Mouse (Mus musculus) heart, postnatal 0 days (tissue): ENCODE measurements at regions not wholly inside any gene's neighbourhood (a gene's known extent, or its start where the extent isn't known, plus 50 kb on each side); places are given as distances from the start of the nearest gene placed in this dataset.

Experiments
- ATAC-seq: fragments of 200-750 bp; cut with Nextera tagmentation; 2 replicates; pipeline ENCODE4 v1.8.0; 2017; ENCODE audit warnings: low read depth, moderate number of reproducible peaks, moderate library complexity; ENCODE audit not compliant: insufficient read depth
- DNase-seq: peaks from one replicate; pipeline ENCODE4 v3.0.0-alpha.2; 2016; ENCODE audit warnings: low spot score
- H3K27ac ChIP-seq: fragments of 300-500 bp; sonication (generic); 2 replicates; pipeline ENCODE4 v1.5.1; 2014; ENCODE audit warnings: low read depth, mild to moderate bottlenecking
- H3K27me3 ChIP-seq: fragments of 300-500 bp; sonication (generic); 2 replicates; pipeline ENCODE4 v1.6.1; 2014; ENCODE audit warnings: low read length, mixed read lengths; ENCODE audit not compliant: control insufficient read depth, insufficient read depth
- H3K36me3 ChIP-seq: fragments of 300-500 bp; sonication (generic); replicated peaks from 2 replicates; pipeline ENCODE4 v1.6.1; 2014; ENCODE audit warnings: low read length, mixed read lengths; ENCODE audit not compliant: control insufficient read depth, insufficient read depth
- H3K4me1 ChIP-seq: fragments of 300-500 bp; sonication (generic); 2 replicates; pipeline ENCODE4 v1.6.1; 2014; ENCODE audit warnings: antibody characterized with exemption; ENCODE audit not compliant: control insufficient read depth, insufficient read depth
- H3K4me2 ChIP-seq: fragments of 300-500 bp; sonication (generic); 2 replicates; pipeline ENCODE4 v1.6.1; 2014; ENCODE audit warnings: low read depth, mild to moderate bottlenecking, low read length, moderate library complexity
- H3K4me3 ChIP-seq: fragments of 300-500 bp; sonication (generic); 2 replicates; pipeline ENCODE4 v1.5.1; 2014; ENCODE audit warnings: low read depth, low read length
- H3K9ac ChIP-seq: fragments of 300-500 bp; sonication (generic); replicated peaks from 2 replicates; pipeline ENCODE4 v1.6.1; 2014; ENCODE audit warnings: low read depth, low read length, mixed read lengths
- H3K9me3 ChIP-seq: fragments of 300-500 bp; sonication (generic); replicated peaks from 2 replicates; pipeline ENCODE4 v1.6.1; 2016; ENCODE audit warnings: low read length; ENCODE audit not compliant: control insufficient read depth
- CTCF ChIP-seq: IDR thresholded peaks from 2 replicates; pipeline ENCODE4 v1.5.1; 2016; ENCODE audit warnings: antibody characterized with exemption, control low read depth, low read depth
- EP300 ChIP-seq: IDR thresholded peaks from 2 replicates; pipeline ENCODE4 v1.6.1; 2016; ENCODE audit warnings: antibody characterized with exemption, low read depth
- WGBS: fragments of 180-500 bp; shearing (Covaris S2); extraction: QIAGEN DNeasy Blood & Tissue Kit; methylation state at CpG from one replicate; pipeline ENCODE4 v1.1.7; 2014; 5-methylcytosine and 5-hydroxymethylcytosine counted together

DNA sequence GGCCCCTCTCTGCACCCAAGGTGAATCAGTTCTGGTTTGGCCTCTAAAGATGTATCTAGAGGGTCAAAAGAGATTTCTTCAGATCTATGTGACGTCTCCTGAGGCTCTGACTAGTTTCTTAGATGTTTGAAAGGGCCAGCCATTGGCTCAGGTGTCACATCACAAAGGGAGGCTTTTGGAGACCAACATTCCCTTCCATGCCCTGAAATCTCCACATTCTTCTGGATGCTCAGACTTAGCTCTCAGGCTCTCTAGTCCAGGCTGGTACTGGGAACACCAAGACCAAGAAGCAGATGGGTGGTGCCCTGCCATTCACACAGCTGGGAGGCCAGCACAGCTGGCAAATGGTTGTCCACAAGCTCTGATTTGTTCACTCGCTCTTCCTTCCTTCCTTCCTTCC lies 142.4 kb upstream of the Tbca start:
- Histone ChIP-seq H3K36me3 (no peaks in the 10 kb centered on the region), H3K27me3 (no peaks in the 10 kb centered on the region), H3K27ac (no peak overlapping the region), H3K9ac (no peak overlapping the region), H3K4me1 (0 out of 2 replicates have a peak, but pooled peaks cover 9% of the 10 kb centered on the region), H3K9me3 (no peaks in the 10 kb centered on the region), H3K4me2 (no peak overlapping the region), H3K4me3 (no peak overlapping the region)
- ATAC-seq: no peak
- no peak for DNase-seq
- WGBS: 92% methylated on average over 2 of the region's 2 CpGs
- no peak for TF ChIP-seq CTCF
- no peak for TF ChIP-seq EP300

DNA sequence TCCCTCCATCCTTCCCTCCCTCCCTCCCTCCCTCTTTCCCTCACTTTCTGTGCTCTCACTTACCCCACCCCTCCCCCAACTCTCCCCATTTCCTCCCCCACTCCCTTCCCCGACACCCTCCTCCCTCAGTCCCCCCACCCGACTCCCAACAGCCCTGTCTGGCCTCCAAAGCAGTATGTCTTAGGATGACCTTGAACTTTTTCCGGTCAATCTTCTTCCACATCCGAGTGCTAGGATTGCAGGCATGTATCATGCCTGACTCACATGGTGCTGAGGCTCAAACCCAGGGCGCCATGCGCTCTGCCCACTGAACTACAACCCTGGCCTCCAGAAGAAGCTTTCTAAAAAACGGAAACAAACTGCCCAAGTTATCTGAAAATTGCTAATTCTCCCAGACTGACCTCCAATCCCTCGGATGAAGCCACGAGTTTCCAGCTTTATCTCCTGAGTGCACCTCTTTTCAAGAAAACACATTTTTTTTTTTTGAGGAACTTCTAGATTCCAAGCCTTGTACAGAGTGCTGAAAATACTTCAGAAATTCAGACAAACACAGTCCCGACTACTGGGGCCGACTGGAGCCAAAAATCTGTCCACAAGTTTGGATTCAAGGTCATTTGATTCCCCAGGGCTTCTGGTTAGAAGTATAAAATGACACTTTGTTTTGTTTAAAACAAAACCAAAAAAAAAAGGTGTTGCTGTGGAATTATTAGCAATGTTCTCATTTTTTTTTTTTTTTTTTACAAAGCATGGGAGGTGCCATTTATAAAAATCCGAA lies 141.7 kb upstream of the Tbca start:
- 0 out of 2 replicates have a peak, but pooled peaks cover 9% of the 10 kb centered on the region for H3K4me1 ChIP-seq
- DNase-seq: peak; percentile 8
- no peaks in the 10 kb centered on the region for H3K27me3 ChIP-seq
- H3K4me2 ChIP-seq: no peak overlapping the region
- H3K27ac ChIP-seq: no peak overlapping the region
- H3K9ac ChIP-seq: no peak overlapping the region
- 43% methylated on average over 12 of the region's 12 CpGs for WGBS
- no peak overlapping the region for H3K4me3 ChIP-seq
- no peaks in the 10 kb centered on the region for H3K9me3 ChIP-seq
- no peak for ATAC-seq
- H3K36me3 ChIP-seq: no peaks in the 10 kb centered on the region
- no peak for TF ChIP-seq EP300
- TF ChIP-seq CTCF: no peak

DNA sequence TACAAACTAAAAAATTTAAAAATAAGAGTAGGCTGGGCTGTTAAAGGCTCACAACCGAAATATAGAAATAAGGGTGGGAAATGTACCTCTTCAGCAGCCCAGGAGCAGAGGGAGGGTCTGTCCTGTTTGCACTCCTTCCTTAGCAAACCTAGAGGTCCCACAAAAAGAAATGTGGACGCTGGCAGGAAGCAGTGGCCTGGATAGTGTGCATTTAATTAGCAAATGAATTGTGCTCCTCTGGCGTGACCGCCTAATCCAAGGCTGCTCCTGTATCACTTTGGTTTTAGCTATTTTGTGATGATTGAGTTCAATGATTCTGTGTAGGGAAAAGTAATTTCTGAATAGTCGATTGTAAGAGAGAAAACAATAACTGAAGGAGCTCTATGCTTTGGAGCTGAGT lies 141.1 kb upstream of the Tbca start:
- H3K9ac ChIP-seq: no peak overlapping the region
- no peak for TF ChIP-seq EP300
- no peak for TF ChIP-seq CTCF
- no peaks in the 10 kb centered on the region for H3K9me3 ChIP-seq
- no peaks in the 10 kb centered on the region for H3K27me3 ChIP-seq
- no peak for ATAC-seq
- no peak overlapping the region for H3K4me3 ChIP-seq
- H3K27ac ChIP-seq: no peak overlapping the region
- 69% methylated on average over 5 of the region's 5 CpGs for WGBS
- H3K4me1 ChIP-seq: 0 out of 2 replicates have a peak, but pooled peaks cover 9% of the 10 kb centered on the region
- no peaks in the 10 kb centered on the region for H3K36me3 ChIP-seq
- H3K4me2 ChIP-seq: no peak overlapping the region
- no peak for DNase-seq

DNA sequence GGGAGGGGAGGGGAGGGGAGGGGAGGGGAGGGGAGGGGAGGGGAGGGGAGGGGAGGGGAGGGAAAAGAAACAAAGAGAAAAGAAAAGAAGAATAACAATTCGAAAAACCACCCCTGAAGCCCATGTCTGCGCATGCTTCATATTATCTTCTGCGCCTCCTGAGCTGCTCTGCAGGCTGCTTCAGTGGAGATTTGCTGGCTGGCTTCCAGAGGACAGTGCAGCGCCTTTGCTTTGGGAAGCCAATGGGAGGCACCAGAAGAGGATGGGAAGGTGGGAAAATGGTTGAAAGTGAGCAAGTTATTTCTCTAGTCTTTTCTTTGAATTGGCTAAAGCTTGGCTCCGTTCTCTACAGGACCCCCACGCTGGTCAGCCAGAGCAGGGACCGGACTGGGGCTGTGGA lies 137.8 kb upstream of the Tbca start:
- H3K9me3 ChIP-seq: no peaks in the 10 kb centered on the region
- DNase-seq (peak; percentile 22), ATAC-seq (no peak)
- no peak overlapping the region for H3K4me2 ChIP-seq
- no peak overlapping the region for H3K9ac ChIP-seq
- no peak overlapping the region for H3K27ac ChIP-seq
- 47% methylated on average over 7 of the region's 7 CpGs for WGBS
- no peaks in the 10 kb centered on the region for H3K36me3 ChIP-seq
- TF ChIP-seq CTCF: no peak
- H3K27me3 ChIP-seq: no peaks in the 10 kb centered on the region
- no peak overlapping the region for H3K4me3 ChIP-seq
- H3K4me1 ChIP-seq: 0 out of 2 replicates have a peak, but pooled peaks cover 7% of the 10 kb centered on the region

DNA sequence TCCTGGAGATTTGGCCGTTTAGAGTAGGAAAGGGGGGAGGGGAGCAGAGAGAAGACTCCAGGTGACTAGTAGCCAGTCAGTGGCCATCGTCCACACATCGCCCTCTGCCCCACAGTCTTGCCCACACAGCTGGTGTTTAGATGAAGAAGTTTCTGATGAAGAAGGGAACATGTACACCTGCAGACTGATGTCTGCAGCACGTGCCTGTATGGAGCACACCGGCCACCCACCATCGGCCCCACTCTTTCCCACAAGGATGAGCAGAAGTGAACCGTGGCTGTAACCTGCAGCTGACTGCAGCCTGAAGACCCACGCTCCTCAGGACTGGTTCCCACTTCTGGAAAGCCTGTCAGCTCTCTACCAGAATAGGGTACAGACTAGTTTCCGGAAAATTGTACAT lies 121.1 kb upstream of the Tbca start:
- Histone ChIP-seq H3K9ac (no peak overlapping the region), H3K36me3 (no peaks in the 10 kb centered on the region), H3K4me3 (no peak overlapping the region), H3K4me1 (no peaks in the 10 kb centered on the region), H3K27me3 (0 out of 2 replicates have a peak, but pooled peaks cover 4% of the 10 kb centered on the region), H3K27ac (no peak overlapping the region), H3K9me3 (no peaks in the 10 kb centered on the region), H3K4me2 (no peak overlapping the region)
- DNase-seq (no peak), ATAC-seq (no peak)
- TF ChIP-seq CTCF (no peak), EP300 (no peak)
- 81% methylated on average over 9 of the region's 9 CpGs for WGBS

DNA sequence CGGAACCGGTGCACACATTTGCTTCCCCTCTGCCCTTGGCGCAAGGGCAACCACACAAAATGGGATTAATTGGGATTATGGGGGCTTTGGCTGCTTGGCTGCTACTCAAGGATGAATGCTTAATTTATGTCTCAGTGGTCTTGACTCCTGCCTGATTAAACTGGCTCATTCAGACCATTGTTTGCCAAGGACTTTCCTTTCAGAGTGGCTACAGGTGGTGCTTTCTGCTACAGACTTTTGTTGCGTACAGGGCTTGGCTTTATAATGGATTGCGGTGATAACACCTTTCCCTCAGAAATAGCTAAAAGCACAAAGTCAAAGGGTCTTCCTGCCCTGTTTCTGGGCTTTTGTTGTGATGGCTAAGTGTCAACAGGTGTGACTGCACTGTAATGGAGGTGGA lies 120.4 kb upstream of the Tbca start:
- H3K4me2 ChIP-seq: no peak overlapping the region
- TF ChIP-seq EP300: no peak
- no peak for TF ChIP-seq CTCF
- WGBS: 67% methylated on average over 5 of the region's 5 CpGs
- DNase-seq (no peak), ATAC-seq (no peak)
- H3K27me3 ChIP-seq: 0 out of 2 replicates have a peak, but pooled peaks cover 4% of the 10 kb centered on the region
- H3K27ac ChIP-seq: no peak overlapping the region
- H3K4me3 ChIP-seq: no peak overlapping the region
- H3K4me1 ChIP-seq: no peaks in the 10 kb centered on the region
- no peaks in the 10 kb centered on the region for H3K9me3 ChIP-seq
- H3K9ac ChIP-seq: no peak overlapping the region
- H3K36me3 ChIP-seq: no peaks in the 10 kb centered on the region
